Mouse (Mus musculus): ENCODE data around the gene Cfap36. TPM values are rescaled to one million over a fixed set of nuclear protein-coding genes. Genes with fewer than 3 reads are reported as not detected.
A peak's percentile ranks its signal among the peaks of the same experiment; 100 is the strongest.

The Cfap36 gene
- polyA plus RNA-seq, 1 experiment from 2014 or later, result 55.3 TPM

GRCm38 (mm10) chr11:29173125-29173631, 74.0 kb downstream of the Cfap36 start:
- Histone ChIP-seq H3K4me2 (ENCODE audit: low read depth, low read length) (peak overlapping the region; percentile 61), H3K36me3 (ENCODE audit: control insufficient read depth, insufficient read depth, low read length) (no peaks in the 10 kb centered on the region), H3K9me3 (ENCODE audit: control insufficient read depth, low read length) (no peaks in the 10 kb centered on the region), H3K27ac (replicated peaks; ENCODE audit: low read depth, low read length) (peak overlapping the region; percentile 97), H3K4me3 (ENCODE audit: low read depth, low read length) (peak overlapping the region; percentile 90), H3K9ac (ENCODE audit: low read depth, low read length) (peak overlapping the region; percentile 99), H3K4me1 (ENCODE audit: control insufficient read depth, insufficient read depth, low read length) (peaks cover 9% of the 10 kb centered on the region), H3K27me3 (replicated peaks; ENCODE audit: control insufficient read depth, insufficient read depth, low read length) (no peaks in the 10 kb centered on the region)
- DNase-seq (ENCODE audit: low spot score) (peak; percentile 87), ATAC-seq (ENCODE audit: low read depth) (peak; percentile 68)
- 1% methylated on average over 30 of the region's 38 CpGs for WGBS

- Histone ChIP-seq H3K36me3 (ENCODE audit: control insufficient read depth, insufficient read depth, low read length) (no peaks in the 10 kb centered on the region), H3K27ac (replicated peaks; ENCODE audit: low read depth, low read length) (peak within 1 kb of the TSS; percentile 97), H3K9ac (ENCODE audit: low read depth, low read length) (peak within 1 kb of the TSS; percentile 99), H3K9me3 (ENCODE audit: control insufficient read depth, low read length) (no peaks in the 10 kb centered on the region), H3K4me3 (ENCODE audit: low read depth, low read length) (peak within 1 kb of the TSS; percentile 90), H3K4me2 (ENCODE audit: low read depth, low read length) (peak within 1 kb of the TSS; percentile 87), H3K27me3 (replicated peaks; ENCODE audit: control insufficient read depth, insufficient read depth, low read length) (no peaks in the 10 kb centered on the region), H3K4me1 (ENCODE audit: control insufficient read depth, insufficient read depth, low read length) (peaks cover 9% of the 10 kb centered on the region)
- ATAC-seq (ENCODE audit: low read depth) (peak; percentile 99), DNase-seq (ENCODE audit: low spot score) (peak; percentile 99)
- WGBS, result 0% methylated on average over 50 of the region's 50 CpGs
Observed at GRCm38 (mm10) chr11:29172563-29173124, 74.6 kb downstream of the Cfap36 start, which contains the start of gene Ppp4r3b. Gene Ppp4r3b (plus strand): TSS chr11:29172890.

GRCm38 (mm10) chr11:29171959-29172391, 75.2 kb downstream of the Cfap36 start:
- H3K27ac ChIP-seq (replicated peaks; ENCODE audit: low read depth, low read length), result peak overlapping the region; percentile 72
- H3K4me3 ChIP-seq (ENCODE audit: low read depth, low read length), result peak overlapping the region; percentile 90
- H3K27me3 ChIP-seq (replicated peaks; ENCODE audit: control insufficient read depth, insufficient read depth, low read length), result no peaks in the 10 kb centered on the region
- whole genome bisulfite sequencing, result under 1% methylated on average over 34 of the region's 34 CpGs
- DNase-seq (ENCODE audit: low spot score), result peak; percentile 67
- peak; percentile 11; the same call in 1 of the 2 replicates for ATAC-seq (ENCODE audit: low read depth)
- H3K4me2 ChIP-seq (ENCODE audit: low read depth, low read length), result peak overlapping the region; percentile 87
- H3K9me3 ChIP-seq (ENCODE audit: control insufficient read depth, low read length), result no peaks in the 10 kb centered on the region
- H3K36me3 ChIP-seq (ENCODE audit: control insufficient read depth, insufficient read depth, low read length), result no peaks in the 10 kb centered on the region
- peak overlapping the region; percentile 99 for H3K9ac ChIP-seq (ENCODE audit: low read depth, low read length)
- peaks cover 9% of the 10 kb centered on the region for H3K4me1 ChIP-seq (ENCODE audit: control insufficient read depth, insufficient read depth, low read length)

Other genes with a start within 250 kb of the Cfap36 start
- 34.9 and 39.0 TPM in 2 replicates for gene Pnpt1, start 116.7 kb downstream of the Cfap36 start, polyA plus RNA-seq (2014; fragmentation: Nextera tagmentation; extraction: Ambion mirVana)
- 65.8 and 73.1 TPM in 2 replicates for gene Ppp4r3b, start 74.5 kb downstream of the Cfap36 start, polyA plus RNA-seq (2014; fragmentation: Nextera tagmentation; extraction: Ambion mirVana)
- gene Ccdc88a, start 126.2 kb upstream of the Cfap36 start, polyA plus RNA-seq (2014; fragmentation: Nextera tagmentation; extraction: Ambion mirVana), result 26.2 and 27.9 TPM in 2 replicates

Data from embryonic facial prominence, embryonic 14.5 days (tissue).